16 mouse cellular contexts compared by ENCODE assay signal in genomic region chr2:29442275-29442674, GRCm38 (mm10).
"Had no signal": no experiment of that assay in that cellular context is flagged by ENCODE, and none has a peak within 500 bp of the region (broad histone marks: within the 10 kb centered on the region; RNA-seq: fewer than 3 reads in every experiment).

No protein-coding gene starts in this region.

- H3K4me2 ChIP-seq: neural tube, embryonic 12.5 days; neural tube, embryonic 13.5 days; neural tube, embryonic 15.5 days; stomach, embryonic 15.5 days had no signal

- H3K36me3 ChIP-seq: neural tube, embryonic 12.5 days; neural tube, embryonic 13.5 days; neural tube, embryonic 15.5 days; stomach, embryonic 15.5 days had no signal

- DNase-seq: retina, postnatal 1 day; right cerebral cortex, adult 18-20 months; right cerebral cortex, postnatal 14 days; right cerebral cortex, postnatal 25 days; right cerebral cortex, postnatal 4 days; spleen, adult 18-20 months; thymus, adult 18-20 months; thymus, adult 2 months; thymus, postnatal 14 days; thymus, postnatal 25 days; thymus, postnatal 36 days; thymus, postnatal 4 days had no signal

- H3K4me3 ChIP-seq: neural tube, embryonic 12.5 days; neural tube, embryonic 13.5 days; neural tube, embryonic 15.5 days; stomach, embryonic 15.5 days had no signal

- H3K27me3 ChIP-seq: neural tube, embryonic 12.5 days; neural tube, embryonic 13.5 days; neural tube, embryonic 15.5 days; stomach, embryonic 15.5 days had no signal
